Mouse (Mus musculus): ENCODE measurements around the gene Gtf3a.

DNA sequence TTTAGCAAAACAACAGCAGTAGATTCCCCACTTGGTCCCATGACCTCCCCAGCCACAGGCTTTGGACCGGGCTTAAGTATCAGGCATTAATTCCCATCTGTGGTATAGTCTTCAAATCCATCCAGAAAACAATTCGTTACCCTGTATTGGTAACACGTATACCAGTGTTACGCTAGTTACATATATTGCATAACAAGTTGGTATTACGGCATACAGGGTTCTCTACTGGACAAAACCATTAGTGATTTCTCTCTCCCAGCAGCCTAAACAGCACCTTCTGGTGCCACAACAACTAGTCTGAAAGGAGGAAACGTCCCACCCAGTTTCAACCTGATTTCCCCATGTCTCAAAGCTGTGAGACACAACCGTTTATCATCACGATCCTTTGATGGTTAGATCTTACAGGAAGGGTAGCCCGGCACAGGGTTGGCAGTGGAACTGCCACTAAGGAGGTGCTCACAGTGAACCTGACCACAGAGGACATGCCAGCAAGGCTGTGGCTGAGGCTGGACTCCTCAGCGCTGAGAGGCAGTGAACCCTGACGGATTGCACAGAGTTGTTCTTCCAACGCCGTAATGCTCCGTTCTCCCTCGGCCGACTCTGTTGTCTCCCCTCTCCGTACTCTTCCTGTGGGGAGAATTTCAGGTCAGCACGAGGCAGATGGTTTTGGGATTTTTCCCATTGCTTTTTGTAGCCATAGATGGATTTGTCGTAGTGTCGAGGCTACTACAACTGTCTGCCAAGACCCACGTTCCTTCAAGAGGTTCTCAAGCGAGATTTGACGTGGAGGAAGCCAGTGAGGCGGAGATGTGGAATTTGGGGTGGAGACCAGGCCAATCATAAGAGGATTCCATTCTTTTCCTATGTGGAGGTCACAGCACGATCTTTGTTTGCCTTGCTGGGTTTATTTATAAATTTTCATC, 25.7 kb downstream of the Gtf3a start:
- no peak for TF ChIP-seq CTCF (IDR thresholded peaks at IDR 0.05; ENCODE audit: extremely low read depth, insufficient read depth, insufficient read length, insufficient replicate concordance)
- no peak for TF ChIP-seq POLR2A (IDR thresholded peaks at IDR 0.05; ENCODE audit: low read depth, low read length)

Data from spleen, adult 2 months (tissue).